Mouse (Mus musculus) brain, embryonic 14.5 days (tissue): ENCODE measurements around the gene Myo5a.

ENCODE experiments used
- CTCF ChIP-seq: fragments of 200-500 bp; IDR thresholded peaks from 2 replicates; pipeline ENCODE4 v1.5.1; 2012; ENCODE audit warnings: inconsistent platforms, mild to moderate bottlenecking, moderate library complexity, borderline replicate concordance; ENCODE audit not compliant: insufficient read depth, insufficient read length; ENCODE audit errors: extremely low read depth
- POLR2A ChIP-seq: fragments of 200-500 bp; IDR thresholded peaks from 2 replicates; pipeline ENCODE4 v1.6.1; 2012; ENCODE audit warnings: mild to moderate bottlenecking, inconsistent platforms, borderline replicate concordance; ENCODE audit not compliant: poor library complexity, insufficient read depth, insufficient read length, severe bottlenecking; ENCODE audit errors: extremely low read depth

DNA sequence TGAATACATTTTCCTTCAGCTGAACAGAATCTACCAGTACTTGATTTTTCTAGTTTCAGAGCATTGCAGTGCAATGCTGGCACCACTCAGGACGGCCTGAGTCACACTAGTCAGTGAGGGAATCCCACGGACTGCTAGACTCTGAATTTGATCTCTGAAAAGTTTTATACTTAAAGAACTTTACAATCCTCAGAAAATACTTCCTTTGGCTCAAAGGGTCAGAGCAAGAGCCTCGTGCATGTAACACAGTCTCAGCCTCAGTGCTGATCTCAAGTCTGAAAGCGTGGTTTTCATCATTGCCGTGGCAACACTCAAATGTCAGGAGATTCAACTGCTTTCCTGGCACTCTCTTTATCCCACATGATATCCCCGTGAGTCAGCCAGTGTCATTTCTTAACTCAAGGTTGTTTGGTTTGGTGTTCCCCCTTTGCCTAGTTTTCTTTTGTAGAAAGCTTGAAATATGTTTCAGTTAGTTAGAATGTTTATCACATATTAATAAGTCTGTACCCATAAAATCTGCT lies 53.4 kb downstream of the Myo5a start:
- no peak for TF ChIP-seq POLR2A
- no peak for TF ChIP-seq CTCF
